Mouse (Mus musculus) heart, postnatal 0 days (tissue): ENCODE measurements around the gene Ttll3.

Experiments
- CTCF ChIP-seq: IDR thresholded peaks from 2 replicates; pipeline ENCODE4 v1.5.1; 2016; ENCODE audit warnings: antibody characterized with exemption, control low read depth, low read depth
- EP300 ChIP-seq: IDR thresholded peaks from 2 replicates; pipeline ENCODE4 v1.6.1; 2016; ENCODE audit warnings: antibody characterized with exemption, low read depth

GRCm38 (mm10) chr6:113377496-113378385 is 11.3 kb upstream of the Ttll3 start, which contains the start of the genes Tada3 and Arpc4:
- TF ChIP-seq EP300, result no peak; the same call in 1 of the 2 replicates
- TF ChIP-seq CTCF, result no peak
